Mouse (Mus musculus) E14TG2a.4 (cell line): ENCODE measurements at regions not wholly inside any gene's neighbourhood (a gene's known extent, or its start where the extent isn't known, plus 50 kb on each side); places are given as distances from the start of the nearest gene placed in this dataset.

ENCODE experiments used
- CTCF ChIP-seq: conservative IDR thresholded peaks from 2 replicates; pipeline ENCODE4 v1.5.1; 2014; ENCODE audit warnings: low read length
- POU5F1 ChIP-seq: IDR thresholded peaks from 2 replicates; pipeline ENCODE4 v1.6.1; 2014; ENCODE audit warnings: low read length, borderline replicate concordance

DNA sequence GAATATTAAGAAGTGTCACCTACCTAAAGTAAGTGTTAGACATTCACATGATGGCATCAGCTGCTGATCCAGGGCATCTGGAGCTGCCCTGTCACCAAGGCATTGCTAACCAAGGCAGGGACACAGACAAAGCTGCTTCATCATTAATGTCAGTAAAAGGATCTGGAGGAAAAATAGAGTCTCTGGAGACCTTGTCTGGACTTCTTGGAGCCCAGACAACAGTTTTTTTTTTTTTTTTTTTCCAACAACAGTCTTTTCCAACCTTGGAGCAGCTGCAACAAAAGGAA, 603.2 kb upstream of the Nr2f1 start:
- TF ChIP-seq CTCF = no peak
- TF ChIP-seq POU5F1 = no peak
